Mouse (Mus musculus) lung, adult 2 months (tissue): Measurements from ENCODE around the gene Zmiz2.

Experiments used
- CTCF ChIP-seq: fragments of 200-500 bp; IDR thresholded peaks from 2 replicates; pipeline ENCODE4 v1.5.1; 2011; ENCODE audit warnings: mild to moderate bottlenecking, low read length, control low read depth; ENCODE audit not compliant: insufficient read depth
- POLR2A ChIP-seq: fragments of 200-500 bp; IDR thresholded peaks from 2 replicates; pipeline ENCODE4 v1.6.1; 2011; ENCODE audit warnings: low read depth, mild to moderate bottlenecking, control low read depth, low read length, borderline replicate concordance; ENCODE audit errors: extremely low read depth

GRCm38 (mm10) chr11:6440171-6440570, 51.3 kb downstream of the Zmiz2 start:
- no peak for TF ChIP-seq CTCF
- TF ChIP-seq POLR2A = no peak
